Mouse (Mus musculus) effector memory CD4-positive, alpha-beta T cell, adult 5 months (primary cell): ENCODE results near the gene Tsen2. TPM values are rescaled to one million over a fixed set of nuclear protein-coding genes. Genes with fewer than 3 reads are reported as not detected.

Source experiments
- polyA plus RNA-seq: library from polyadenylated mRNA; unstranded; fragments of 100-300 nt; shearing (Covaris generic); gene quantifications from one replicate; pipeline ENCODE4 v1.2.1, GENCODE M21; 2017

Tsen2 gene
- 8.7 TPM for polyA plus RNA-seq

GRCm38 (mm10) chr6:115544442-115544970 lies at the start of gene Tsen2:
Gene Tsen2, plus strand, starts transcription at chr6:115544664.

DNA sequence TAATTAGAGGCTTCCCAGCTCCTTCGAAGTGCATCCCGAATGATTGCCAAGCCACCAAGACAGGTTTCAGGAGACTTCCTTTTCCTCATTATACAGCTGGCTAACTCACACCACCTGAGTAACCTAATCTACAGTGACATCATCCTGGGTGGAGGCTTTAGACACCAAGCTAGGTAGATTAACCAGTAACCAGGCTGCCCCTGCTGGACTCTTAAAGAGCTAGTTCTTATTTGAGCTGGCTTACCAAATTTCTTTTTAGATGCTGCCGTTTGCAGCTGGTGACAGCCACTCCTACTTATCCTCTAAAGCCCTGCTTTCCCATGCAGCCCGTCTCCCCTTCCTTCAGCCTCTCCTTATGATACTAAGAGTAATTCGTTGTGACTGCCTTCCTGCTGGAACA lies 48.0 kb downstream of the Tsen2 start, which contains the start of gene Mkrn2os:
TSS of gene Mkrn2os (minus strand) at position 119 of the 400 bp plus-strand sequence.

GRCm38 (mm10) chr6:115601715-115602523 lies 57.5 kb downstream of the Tsen2 start, which contains the start of gene Mkrn2:
Gene Mkrn2, plus strand, starts transcription at chr6:115601902.

Other genes starting within 250 kb of the Tsen2 start
- not detected for gene Pparg, start 183.7 kb upstream of the Tsen2 start, polyA plus RNA-seq
- not detected for gene Mkrn2os, start 47.9 kb downstream of the Tsen2 start, polyA plus RNA-seq
- 36.5 TPM for gene Mkrn2, start 57.2 kb downstream of the Tsen2 start, polyA plus RNA-seq
- 222 TPM for gene Raf1, start 132.0 kb downstream of the Tsen2 start, polyA plus RNA-seq
- gene Tmem40, start 217.7 kb downstream of the Tsen2 start, polyA plus RNA-seq: not detected
- 4.4 TPM for gene Cand2, start 229.9 kb downstream of the Tsen2 start, polyA plus RNA-seq